In the genomic region with DNA sequence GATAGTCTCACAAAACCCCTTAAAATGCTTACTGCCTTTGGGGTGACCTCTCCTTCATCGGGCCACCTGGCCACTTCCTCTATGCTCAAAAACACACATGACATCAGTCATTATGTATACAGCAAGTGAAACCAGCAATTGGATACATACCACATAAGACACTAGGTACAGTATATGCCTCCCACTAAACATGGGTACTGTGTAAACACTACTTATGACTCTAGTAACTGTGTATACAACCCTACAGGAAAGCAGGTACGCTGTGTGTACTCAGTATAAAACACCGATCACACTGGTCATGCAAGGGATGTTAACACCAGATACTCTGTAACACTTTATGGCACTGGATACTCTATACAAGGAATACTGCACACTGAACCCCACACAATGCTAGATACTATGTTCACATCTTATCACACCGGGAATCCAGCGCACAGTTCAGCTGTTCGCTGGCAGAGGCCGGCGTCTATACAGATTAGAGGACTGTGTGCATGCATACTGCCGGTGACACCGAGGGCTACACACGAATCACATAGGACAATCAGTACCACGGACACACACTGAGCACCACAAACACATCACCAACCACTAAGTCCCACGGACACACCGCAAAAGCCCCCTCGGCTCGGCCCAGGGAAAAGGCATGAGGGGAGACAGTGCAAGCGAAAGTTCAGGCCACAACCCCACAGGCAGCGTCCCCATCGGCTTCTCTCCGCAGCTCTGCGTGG, we compare ENCODE assay signal across 8 mouse cellular contexts. TPM values are rescaled to one million over a fixed set of nuclear protein-coding genes. Genes with fewer than 3 reads are reported as not detected.
A peak's percentile ranks its signal among the peaks of the same experiment; 100 is the strongest.
DNase-seq lines count a peak whose midpoint lies in the region; ATAC-seq and TF ChIP-seq lines count a peak whose summit lies in the region.

No protein-coding gene starts in this region.

- DNase-seq in lung, embryonic 14.5 days: peak; percentile 56
- DNase-seq in lung, postnatal 10 days: no peak
- peak; percentile 40 for DNase-seq in Muller cell, postnatal 12 days (ENCODE audit: inconsistent ontology term)
- DNase-seq in mesoderm, embryonic 11.5 days (ENCODE audit: low read depth, low spot score): peak; percentile 37
- DNase-seq in urinary bladder, postnatal 25 days (ENCODE audit: low spot score): no peak
- no peak for DNase-seq in gastrocnemius, postnatal 25 days

- no peaks in the 10 kb centered on the region for H3K9me3 ChIP-seq in lung, embryonic 14.5 days (ENCODE audit: low read depth, low read length)
- no peaks in the 10 kb centered on the region for H3K9me3 ChIP-seq in intestine, postnatal 0 days (ENCODE audit: control insufficient read depth)

- peak overlapping the region; percentile 86 for H3K4me2 ChIP-seq in lung, embryonic 14.5 days
- H3K4me2 ChIP-seq in intestine, postnatal 0 days (replicated peaks; ENCODE audit: low read depth): peak overlapping the region; percentile 89

- no peaks in the 10 kb centered on the region for H3K36me3 ChIP-seq in lung, embryonic 14.5 days (ENCODE audit: insufficient read depth)
- H3K36me3 ChIP-seq in intestine, postnatal 0 days (ENCODE audit: control insufficient read depth, insufficient read depth): no peaks in the 10 kb centered on the region

- H3K27ac ChIP-seq in lung, embryonic 14.5 days (ENCODE audit: low read depth): peak overlapping the region; percentile 100
- peak overlapping the region; percentile 98 for H3K27ac ChIP-seq in intestine, postnatal 0 days (ENCODE audit: low read depth, low read length)

- peak overlapping the region; percentile 97 for H3K4me3 ChIP-seq in lung, embryonic 14.5 days (ENCODE audit: low read depth, low read length)
- H3K4me3 ChIP-seq in intestine, postnatal 0 days (ENCODE audit: low read depth, low read length): peak overlapping the region; percentile 90

- peaks cover 19% of the 10 kb centered on the region for H3K4me1 ChIP-seq in lung, embryonic 14.5 days (ENCODE audit: insufficient read depth)
- H3K4me1 ChIP-seq in intestine, postnatal 0 days (replicated peaks; ENCODE audit: control insufficient read depth, insufficient read depth, low read length): 0 out of 2 replicates have a peak, but pooled peaks cover 3% of the 10 kb centered on the region

- WGBS in lung, embryonic 14.5 days: 2% methylated on average over 21 of the region's 21 CpGs
- WGBS in intestine, postnatal 0 days: under 1% methylated on average over 21 of the region's 21 CpGs

- TF ChIP-seq CTCF in lung, embryonic 14.5 days (IDR thresholded peaks at IDR 0.05; ENCODE audit: low read depth): no peak
- no peak for TF ChIP-seq CTCF in intestine, postnatal 0 days (IDR thresholded peaks at IDR 0.05; ENCODE audit: low read depth)

- peak; percentile 36 for ATAC-seq in lung, embryonic 14.5 days (ENCODE audit: insufficient read depth)
- peak; percentile 64 for ATAC-seq in erythroblast, adult 5-6 weeks (replicated peaks; ENCODE audit: low FRiP score, poor library complexity, severe bottlenecking)
- ATAC-seq in intestine, postnatal 0 days: peak; percentile 44

- H3K9ac ChIP-seq in lung, embryonic 14.5 days: peak overlapping the region; percentile 100
- peak overlapping the region; percentile 99 for H3K9ac ChIP-seq in intestine, postnatal 0 days (ENCODE audit: low read depth, low read length)

- no peaks in the 10 kb centered on the region for H3K27me3 ChIP-seq in lung, embryonic 14.5 days (ENCODE audit: insufficient read depth, low read length)
- no peaks in the 10 kb centered on the region for H3K27me3 ChIP-seq in intestine, postnatal 0 days (replicated peaks; ENCODE audit: control insufficient read depth, insufficient read depth, low read length)

RNA-seq across cellular contexts. Expression of a gene that starts 1.9 kb away (rescaled TPM):
- polyA plus RNA-seq in lung, embryonic 14.5 days (2014; fragmentation: Nextera tagmentation; extraction: Ambion mirVana): 163 and 164 TPM in 2 replicates
- total RNA-seq in erythroblast, adult 5-6 weeks (2015; ENCODE audit: low replicate concordance): 1.5 and 14.8 TPM in 2 replicates
- total RNA-seq in erythroblast, adult 5-6 weeks (2017; ENCODE audit: low replicate concordance): 12.3 and 18.8 TPM in 2 replicates
- 45.2 and 52.9 TPM in 2 replicates for polyA plus RNA-seq in intestine, postnatal 0 days (2015; fragmentation: Nextera tagmentation; extraction: Ambion mirVana)
- total RNA-seq in gastrocnemius, postnatal 25 days (2021): 10 to 100 TPM; 74.9 to 76.2 TPM

Comparison
In these comparisons a context has a peak if more than half of its experiments do, and no peak if none do; other contexts are left out.
1. DNase-seq: peak in lung, embryonic 14.5 days (single experiment), Muller cell, postnatal 12 days (single experiment) and mesoderm, embryonic 11.5 days (single experiment); none in lung, postnatal 10 days (single experiment), urinary bladder, postnatal 25 days (single experiment) and gastrocnemius, postnatal 25 days (single experiment).
2. Peak in every context shown above with its lines, with median percentiles within 50 percentile points of each other: ATAC-seq.